Mouse (Mus musculus) thymus, adult 2 months (tissue): ENCODE measurements around the gene Hc.

Experiments used
- CTCF ChIP-seq: fragments of 200-500 bp; IDR thresholded peaks from 2 replicates; pipeline ENCODE4 v1.5.1; 2012; ENCODE audit warnings: mild to moderate bottlenecking, control low read depth, low read length, moderate library complexity, borderline replicate concordance; ENCODE audit not compliant: control insufficient read depth, poor library complexity, insufficient read depth; ENCODE audit errors: extremely low read depth
- POLR2A ChIP-seq: fragments of 200-500 bp; IDR thresholded peaks from 2 replicates; pipeline ENCODE4 v1.6.1; 2012; ENCODE audit warnings: mild to moderate bottlenecking, low read length, control low read depth, moderate library complexity; ENCODE audit not compliant: control insufficient read depth, poor library complexity, insufficient read depth; ENCODE audit errors: extremely low read depth

GRCm38 (mm10) chr2:35102777-35103176 is 41.5 kb upstream of the Hc start:
- TF ChIP-seq POLR2A (no peak), CTCF (no peak)
